Comparison of ENCODE assay signal across 21 mouse cellular contexts in genomic region chr13:38971047-38971446, GRCm38 (mm10). TPM values are rescaled to one million over a fixed set of nuclear protein-coding genes. Genes with fewer than 3 reads are reported as not detected.
DNase-seq lines count a peak whose midpoint lies in the region; ATAC-seq and TF ChIP-seq lines count a peak whose summit lies in the region.
"Had no signal": no experiment of that assay in that cellular context is flagged by ENCODE, and none has a peak within 500 bp of the region (broad histone marks: within the 10 kb centered on the region; RNA-seq: fewer than 3 reads in every experiment).

No protein-coding gene starts in this region.

- H3K4me2 ChIP-seq in intestine, postnatal 0 days (replicated peaks; ENCODE audit: low read depth): no peak overlapping the region
- H3K4me2 ChIP-seq in intestine, embryonic 15.5 days (replicated peaks): no peak overlapping the region
- no peak overlapping the region for H3K4me2 ChIP-seq in liver, postnatal 0 days (ENCODE audit: low read depth, low read length)

- H3K4me1 ChIP-seq in intestine, postnatal 0 days (replicated peaks; ENCODE audit: control insufficient read depth, insufficient read depth, low read length): no peaks in the 10 kb centered on the region
- H3K4me1 ChIP-seq in intestine, embryonic 15.5 days (replicated peaks): peaks cover 2% of the 10 kb centered on the region; the same call in 1 of the 2 replicates
- no peaks in the 10 kb centered on the region for H3K4me1 ChIP-seq in liver, postnatal 0 days (ENCODE audit: insufficient read depth)

- peak; percentile 31; the same call in 1 of the 2 replicates for ATAC-seq in intestine, postnatal 0 days
- no peak for ATAC-seq in intestine, embryonic 15.5 days
- ATAC-seq in liver, postnatal 0 days: peak; percentile 71
- ATAC-seq: activated CD4-positive, CD25-positive, alpha-beta regulatory T cell, adult 4 months; CD4-positive, CD25-positive, alpha-beta regulatory T cell, adult 4 months; Patski had no signal

- no peak overlapping the region for H3K4me3 ChIP-seq in intestine, postnatal 0 days (ENCODE audit: low read depth, low read length)
- no peak overlapping the region for H3K4me3 ChIP-seq in intestine, embryonic 15.5 days (replicated peaks)
- no peak overlapping the region for H3K4me3 ChIP-seq in liver, postnatal 0 days (ENCODE audit: low read depth, low read length)

- no peak for TF ChIP-seq EP300 in liver, postnatal 0 days (IDR thresholded peaks at IDR 0.05; ENCODE audit: low read depth)

- no peak overlapping the region for H3K9ac ChIP-seq in intestine, postnatal 0 days (ENCODE audit: low read depth, low read length)
- H3K9ac ChIP-seq in intestine, embryonic 15.5 days: no peak overlapping the region
- H3K9ac ChIP-seq in liver, postnatal 0 days (replicated peaks): no peak overlapping the region

- no peaks in the 10 kb centered on the region for H3K36me3 ChIP-seq in intestine, postnatal 0 days (ENCODE audit: control insufficient read depth, insufficient read depth)
- no peaks in the 10 kb centered on the region for H3K36me3 ChIP-seq in intestine, embryonic 15.5 days
- no peaks in the 10 kb centered on the region for H3K36me3 ChIP-seq in liver, postnatal 0 days (replicated peaks; ENCODE audit: insufficient read depth, low read length)
- H3K36me3 ChIP-seq: G1E had no signal

- DNase-seq in heart, adult 11 months: peak; percentile 70
- no peak for DNase-seq in heart, postnatal 36 days
- DNase-seq in liver, postnatal 0 days: no peak
- DNase-seq in liver: no peak
- DNase-seq: adrenal gland, adult 2 months; adrenal gland, adult 8-10 months; adrenal gland, postnatal 10 days; adrenal gland, postnatal 14 days; adrenal gland, postnatal 25 days; adrenal gland, postnatal 36 days; B cell, adult 2 months; cerebellum, adult 11 months; cerebellum, adult 11-12 months; cerebellum, adult 18-20 months had no signal

- H3K27ac ChIP-seq in intestine, postnatal 0 days (ENCODE audit: low read depth, low read length): no peak overlapping the region
- no peak overlapping the region for H3K27ac ChIP-seq in intestine, embryonic 15.5 days
- H3K27ac ChIP-seq in liver, postnatal 0 days (ENCODE audit: low read depth): no peak overlapping the region

- H3K27me3 ChIP-seq in intestine, postnatal 0 days (replicated peaks; ENCODE audit: control insufficient read depth, insufficient read depth, low read length): no peaks in the 10 kb centered on the region
- no peaks in the 10 kb centered on the region for H3K27me3 ChIP-seq in intestine, embryonic 15.5 days (replicated peaks)
- H3K27me3 ChIP-seq in liver, postnatal 0 days (ENCODE audit: insufficient read depth, low read length): no peaks in the 10 kb centered on the region
- H3K27me3 ChIP-seq: CH12.LX, Patski had no signal

- intact Hi-C loops in heart, postnatal 36 days (cut with DNase I): no loop called here

- 43% methylated on average over 4 of the region's 4 CpGs for WGBS in intestine, postnatal 0 days
- 70% methylated on average over 4 of the region's 4 CpGs for WGBS in intestine, embryonic 15.5 days
- WGBS in liver, postnatal 0 days (ENCODE audit: insufficient replicate concordance): 65% methylated on average over 4 of the region's 4 CpGs

- H3K9me3 ChIP-seq in intestine, postnatal 0 days (ENCODE audit: control insufficient read depth): no peaks in the 10 kb centered on the region
- H3K9me3 ChIP-seq in intestine, embryonic 15.5 days: no peaks in the 10 kb centered on the region
- H3K9me3 ChIP-seq in liver, postnatal 0 days (ENCODE audit: low read length): no peaks in the 10 kb centered on the region
- H3K9me3 ChIP-seq: G1E had no signal

- TF ChIP-seq CTCF in intestine, postnatal 0 days (IDR thresholded peaks at IDR 0.05; ENCODE audit: low read depth): no peak
- no peak for TF ChIP-seq CTCF in liver, postnatal 0 days (IDR thresholded peaks at IDR 0.05; ENCODE audit: low read depth)

RNA-seq across cellular contexts. Expression of gene Slc35b3, which starts 10.4 kb away (rescaled TPM):
- total RNA-seq in heart, postnatal 36 days (2021): 1 to 10 TPM; 3.8 to 5.1 TPM
- 51.8 and 53.0 TPM in 2 replicates for polyA plus RNA-seq in intestine, postnatal 0 days (2015; fragmentation: Nextera tagmentation; extraction: Ambion mirVana)
- 47.4 and 50.8 TPM in 2 replicates for polyA plus RNA-seq in intestine, embryonic 15.5 days (2015; fragmentation: Nextera tagmentation; extraction: Ambion mirVana)
- polyA plus RNA-seq in liver, postnatal 0 days (2015; fragmentation: Nextera tagmentation; extraction: Ambion mirVana): 19.1 and 19.7 TPM in 2 replicates
